Mouse (Mus musculus): Measurements from ENCODE around the gene Anapc16.

- TF ChIP-seq USF1 (IDR thresholded peaks at IDR 0.05; ENCODE audit: low read depth, low read length) (no peak), TBP (IDR thresholded peaks at IDR 0.05; ENCODE audit: low read depth, low read length) (no peak), ZMIZ1 (IDR thresholded peaks at IDR 0.05; ENCODE audit: low read depth, low read length) (no peak), POLR2A (IDR thresholded peaks at IDR 0.05; ENCODE audit: control insufficient read depth in 1 of 2, insufficient read depth in 1 of 2, low read depth in 1 of 2, low read length in 2 of 2, poor library complexity in 1 of 2) (no peak), NELFE (IDR thresholded peaks at IDR 0.05; ENCODE audit: low read depth, low read length) (no peak), ZC3H11A (IDR thresholded peaks at IDR 0.05; ENCODE audit: low read depth, low read length) (no peak), MYB (IDR thresholded peaks at IDR 0.05; ENCODE audit: low read depth, low read length) (no peak), POLR2AphosphoS2 (IDR thresholded peaks at IDR 0.05; ENCODE audit: low read length) (no peak), MAX (IDR thresholded peaks at IDR 0.05; ENCODE audit: low read length) (no peak), HCFC1 (IDR thresholded peaks at IDR 0.05; ENCODE audit: low read depth, low read length) (no peak), CTCF (IDR thresholded peaks at IDR 0.05 in 2 of 3, conservative IDR thresholded peaks at IDR 0.05 in 1 of 3; ENCODE audit: control insufficient read depth in 1 of 3, insufficient read depth in 1 of 3, low read depth in 2 of 3, low read length in 3 of 3, poor library complexity in 1 of 3, severe bottlenecking in 1 of 3) (no peak), MEF2A (IDR thresholded peaks at IDR 0.05; ENCODE audit: extremely low read depth, insufficient replicate concordance, low read depth, low read length, poor library complexity, severe bottlenecking) (no peak)
Observed at GRCm38 (mm10) chr10:60050581-60050980, 47.6 kb upstream of the Anapc16 start.

All from MEL (cell line).